Mouse (Mus musculus): ENCODE measurements around the gene Rai1. TPM values are rescaled to one million over a fixed set of nuclear protein-coding genes. Genes with fewer than 3 reads are reported as not detected.
A peak's percentile ranks its signal among the peaks of the same experiment; 100 is the strongest.

The Rai1 gene
- polyA plus RNA-seq, 1 experiment from 2014 or later, result 31.9 TPM

- Histone ChIP-seq H3K4me1 (peaks cover 5% of the 10 kb centered on the region), H3K4me2 (replicated peaks) (no peak overlapping the region), H3K27ac (replicated peaks) (no peak overlapping the region), H3K9ac (replicated peaks) (no peak overlapping the region), H3K9me3 (no peaks in the 10 kb centered on the region), H3K4me3 (no peak overlapping the region), H3K36me3 (no peaks in the 10 kb centered on the region), H3K27me3 (no peaks in the 10 kb centered on the region)
- 80% methylated on average over 4 of the region's 4 CpGs for WGBS
- ATAC-seq (replicated peaks), result no peak
Measured at GRCm38 (mm10) chr11:60100827-60101555, 3.8 kb upstream of the Rai1 start.

- WGBS, result 83% methylated on average over 4 of the region's 4 CpGs
- H3K9me3 ChIP-seq, result no peaks in the 10 kb centered on the region
- H3K9ac ChIP-seq (replicated peaks), result no peak overlapping the region
- H3K4me1 ChIP-seq, result peaks cover 10% of the 10 kb centered on the region
- H3K4me3 ChIP-seq, result no peak overlapping the region
- H3K36me3 ChIP-seq, result no peaks in the 10 kb centered on the region
- ATAC-seq (replicated peaks), result no peak
- no peak overlapping the region for H3K4me2 ChIP-seq (replicated peaks)
- H3K27me3 ChIP-seq, result no peaks in the 10 kb centered on the region
- H3K27ac ChIP-seq (replicated peaks), result no peak overlapping the region
Measured at GRCm38 (mm10) chr11:60101986-60102385, 2.8 kb upstream of the Rai1 start.

- no peak overlapping the region for H3K9ac ChIP-seq (replicated peaks)
- WGBS, result 74% methylated on average over 6 of the region's 6 CpGs
- H3K36me3 ChIP-seq, result no peaks in the 10 kb centered on the region
- H3K27ac ChIP-seq (replicated peaks), result no peak overlapping the region
- no peaks in the 10 kb centered on the region for H3K27me3 ChIP-seq
- no peak for ATAC-seq (replicated peaks)
- H3K4me3 ChIP-seq, result no peak overlapping the region
- H3K4me1 ChIP-seq, result peaks cover 17% of the 10 kb centered on the region
- H3K4me2 ChIP-seq (replicated peaks), result no peak overlapping the region
- H3K9me3 ChIP-seq, result no peaks in the 10 kb centered on the region
Measured at GRCm38 (mm10) chr11:60102664-60103063, 2.1 kb upstream of the Rai1 start.

GRCm38 (mm10) chr11:60103567-60103966 lies 1.2 kb upstream of the Rai1 start:
- no peak overlapping the region for H3K4me3 ChIP-seq
- no peaks in the 10 kb centered on the region for H3K27me3 ChIP-seq
- H3K4me2 ChIP-seq (replicated peaks), result no peak overlapping the region
- no peak overlapping the region for H3K9ac ChIP-seq (replicated peaks)
- H3K4me1 ChIP-seq, result peaks cover 26% of the 10 kb centered on the region
- no peaks in the 10 kb centered on the region for H3K36me3 ChIP-seq
- WGBS, result 90% methylated on average over 7 of the region's 7 CpGs
- H3K27ac ChIP-seq (replicated peaks), result no peak overlapping the region
- H3K9me3 ChIP-seq, result no peaks in the 10 kb centered on the region
- no peak for ATAC-seq (replicated peaks)

GRCm38 (mm10) chr11:60105593-60106542 lies 1.1 kb downstream of the Rai1 start:
- peaks cover 45% of the 10 kb centered on the region for H3K4me1 ChIP-seq
- peak overlapping the region; percentile 93 for H3K4me3 ChIP-seq
- under 1% methylated on average over 85 of the region's 88 CpGs for WGBS
- ATAC-seq (replicated peaks), result peak; percentile 69
- H3K36me3 ChIP-seq, result no peaks in the 10 kb centered on the region
- H3K9ac ChIP-seq (replicated peaks), result peak overlapping the region; percentile 96
- peak overlapping the region; percentile 96 for H3K27ac ChIP-seq (replicated peaks)
- peak overlapping the region; percentile 71 for H3K4me2 ChIP-seq (replicated peaks)
- H3K27me3 ChIP-seq, result no peaks in the 10 kb centered on the region
- no peaks in the 10 kb centered on the region for H3K9me3 ChIP-seq

- Histone ChIP-seq H3K4me2 (replicated peaks) (peak overlapping the region; percentile 71), H3K4me1 (peaks cover 48% of the 10 kb centered on the region), H3K27ac (replicated peaks) (peak overlapping the region; percentile 96), H3K9me3 (no peaks in the 10 kb centered on the region), H3K4me3 (peak overlapping the region; percentile 93), H3K36me3 (no peaks in the 10 kb centered on the region), H3K9ac (replicated peaks) (peak overlapping the region; percentile 96), H3K27me3 (no peaks in the 10 kb centered on the region)
- ATAC-seq (replicated peaks), result peak; percentile 27
- WGBS, result 2% methylated on average over 14 of the region's 14 CpGs
Measured at GRCm38 (mm10) chr11:60106543-60107110, 1.8 kb downstream of the Rai1 start.

GRCm38 (mm10) chr11:60107449-60107848 lies 2.6 kb downstream of the Rai1 start:
- peaks cover 54% of the 10 kb centered on the region for H3K4me1 ChIP-seq
- no peak overlapping the region for H3K4me2 ChIP-seq (replicated peaks)
- H3K36me3 ChIP-seq, result no peaks in the 10 kb centered on the region
- H3K9ac ChIP-seq (replicated peaks), result no peak overlapping the region
- ATAC-seq (replicated peaks), result no peak
- no peak overlapping the region for H3K4me3 ChIP-seq
- H3K27me3 ChIP-seq, result no peaks in the 10 kb centered on the region
- H3K27ac ChIP-seq (replicated peaks), result peak overlapping the region; percentile 96
- WGBS, result 75% methylated on average over 3 of the region's 3 CpGs
- no peaks in the 10 kb centered on the region for H3K9me3 ChIP-seq

GRCm38 (mm10) chr11:60108631-60109172 lies 3.9 kb downstream of the Rai1 start:
- no peak for ATAC-seq (replicated peaks)
- Histone ChIP-seq H3K27me3 (no peaks in the 10 kb centered on the region), H3K4me2 (replicated peaks) (no peak overlapping the region), H3K9me3 (no peaks in the 10 kb centered on the region), H3K9ac (replicated peaks) (no peak overlapping the region), H3K27ac (replicated peaks) (no peak overlapping the region), H3K4me3 (no peak overlapping the region), H3K36me3 (no peaks in the 10 kb centered on the region), H3K4me1 (peaks cover 67% of the 10 kb centered on the region)
- WGBS, result 60% methylated on average over 5 of the region's 5 CpGs

GRCm38 (mm10) chr11:60110386-60110785 lies 5.6 kb downstream of the Rai1 start:
- Histone ChIP-seq H3K9ac (replicated peaks) (no peak overlapping the region), H3K36me3 (no peaks in the 10 kb centered on the region)

GRCm38 (mm10) chr11:60111576-60111975 lies 6.8 kb downstream of the Rai1 start:
- no peaks in the 10 kb centered on the region for H3K9me3 ChIP-seq
- H3K9ac ChIP-seq (replicated peaks), result no peak overlapping the region
- WGBS, result 96% methylated on average over 2 of the region's 2 CpGs
- H3K4me2 ChIP-seq (replicated peaks), result no peak overlapping the region
- H3K27me3 ChIP-seq, result no peaks in the 10 kb centered on the region
- H3K4me3 ChIP-seq, result no peak overlapping the region
- no peak overlapping the region for H3K27ac ChIP-seq (replicated peaks)
- peaks cover 81% of the 10 kb centered on the region for H3K4me1 ChIP-seq
- no peak for ATAC-seq (replicated peaks)
- no peaks in the 10 kb centered on the region for H3K36me3 ChIP-seq

More at GRCm38 (mm10) chr11:60110386-60110785, 5.6 kb downstream of the Rai1 start:
- Histone ChIP-seq H3K9me3 (no peaks in the 10 kb centered on the region), H3K4me1 (peaks cover 76% of the 10 kb centered on the region), H3K27ac (replicated peaks) (no peak overlapping the region), H3K4me2 (replicated peaks) (no peak overlapping the region), H3K27me3 (no peaks in the 10 kb centered on the region), H3K4me3 (no peak overlapping the region)
- 71% methylated on average over 5 of the region's 5 CpGs for WGBS
- no peak for ATAC-seq (replicated peaks)

GRCm38 (mm10) chr11:60113624-60114023 lies 8.8 kb downstream of the Rai1 start:
- Histone ChIP-seq H3K27me3 (no peaks in the 10 kb centered on the region), H3K4me3 (0 out of 2 replicates have a peak overlapping the region, but pooled peaks have one; percentile 54), H3K4me1 (peaks cover 60% of the 10 kb centered on the region), H3K27ac (replicated peaks) (peak overlapping the region; percentile 88), H3K36me3 (no peaks in the 10 kb centered on the region), H3K9me3 (no peaks in the 10 kb centered on the region), H3K9ac (replicated peaks) (peak overlapping the region; percentile 25; the same call in 1 of the 2 replicates), H3K4me2 (replicated peaks) (peak overlapping the region; percentile 69)
- 5% methylated on average over 4 of the region's 4 CpGs for WGBS
- ATAC-seq (replicated peaks), result no peak

Measured in forebrain, embryonic 15.5 days (tissue).